Mouse (Mus musculus): Measurements from ENCODE around the gene Dhps. TPM values are rescaled to one million over a fixed set of nuclear protein-coding genes. Genes with fewer than 3 reads are reported as not detected.

The Dhps gene
- total and polyA plus RNA-seq, 3 experiments = 44.7 to 88.5 (median 60.1) TPM

- Histone ChIP-seq H3K4me2 (ENCODE audit: insufficient read depth, low read depth, poor library complexity, severe bottlenecking) (no peak overlapping the region), H3K4me1 (ENCODE audit: control insufficient read depth in 1 of 2, insufficient read depth in 2 of 2) (peaks cover 0 to 4% of the 10 kb centered on the region in 2 experiments; a peak in 2 of 4 replicates), H3K9me3 (replicated peaks; ENCODE audit: low read length) (no peaks in the 10 kb centered on the region), H3K4me3 (replicated peaks in 1 of 3; ENCODE audit: low read depth in 2 of 3, low read length in 2 of 3, poor library complexity in 1 of 3) (no peak overlapping the region), H3K27me3 (replicated peaks) (peaks cover 3% of the 10 kb centered on the region), H3K9ac (ENCODE audit: insufficient read depth, low read depth) (no peak overlapping the region), H3K79me2 (replicated peaks; ENCODE audit: control insufficient read depth, extremely low read depth, insufficient read depth, poor library complexity, severe bottlenecking) (no peaks in the 10 kb centered on the region), H3K27ac (ENCODE audit: insufficient read depth, low read depth) (no peak overlapping the region), H3K36me3 (replicated peaks in 1 of 2; ENCODE audit: control insufficient read depth in 1 of 2, insufficient read depth in 1 of 2, low read length in 1 of 2) (no peaks in the 10 kb centered on the region)
- dilution Hi-C loops (cut with MboI; ENCODE audit: extremely low pct_ligation_motif_present, extremely low pct_unique_long_range_greater_than_20kb, low sequenced_read_pairs) (no loop called here), in situ Hi-C loops (cut with MboI; ENCODE audit: low pct_ligation_motif_present, low pct_unique_long_range_greater_than_20kb, low sequenced_read_pairs) (no loop called here)
- DNase-seq (ENCODE audit: extremely low read depth) = no peak
- TF ChIP-seq ZC3H11A (IDR thresholded peaks at IDR 0.05; ENCODE audit: low read depth, low read length) (no peak), USF1 (IDR thresholded peaks at IDR 0.05; ENCODE audit: low read depth, low read length) (no peak), ZNF384 (IDR thresholded peaks at IDR 0.05; ENCODE audit: low read depth, low read length) (no peak), TBP (conservative IDR thresholded peaks at IDR 0.05; ENCODE audit: low read depth, low read length) (no peak), JUND (conservative IDR thresholded peaks at IDR 0.05; ENCODE audit: low read depth, low read length) (no peak), GABPA (IDR thresholded peaks at IDR 0.05; ENCODE audit: insufficient replicate concordance, low read depth, low read length) (no peak), MYC (IDR thresholded peaks at IDR 0.05; ENCODE audit: low read depth, low read length) (no peak), IRF4 (IDR thresholded peaks at IDR 0.05; ENCODE audit: low read depth, low read length) (no peak), NELFE (IDR thresholded peaks at IDR 0.05; ENCODE audit: low read depth, low read length) (no peak), POLR2A (IDR thresholded peaks at IDR 0.05; ENCODE audit: low read depth, low read length) (no peak), CHD2 (IDR thresholded peaks at IDR 0.05; ENCODE audit: low read length) (no peak), MAZ (IDR thresholded peaks at IDR 0.05; ENCODE audit: low read depth, low read length) (no peak), SMC3 (IDR thresholded peaks at IDR 0.05; ENCODE audit: low read depth, low read length) (no peak), E2F4 (IDR thresholded peaks at IDR 0.05; ENCODE audit: insufficient replicate concordance, low read depth, low read length) (no peak), CTCF (conservative IDR thresholded peaks at IDR 0.05 in 1 of 2, IDR thresholded peaks at IDR 0.05 in 1 of 2; ENCODE audit: low read depth in 2 of 2, low read length in 2 of 2) (no peak), UBTF (IDR thresholded peaks at IDR 0.05; ENCODE audit: low read depth, low read length) (no peak), TCF12 (IDR thresholded peaks at IDR 0.05; ENCODE audit: low read depth, low read length) (no peak), USF2 (conservative IDR thresholded peaks at IDR 0.05; ENCODE audit: low read depth, low read length) (no peak), RAD21 (IDR thresholded peaks at IDR 0.05; ENCODE audit: low read depth, low read length) (no peak), BHLHE40 (IDR thresholded peaks at IDR 0.05; ENCODE audit: low read depth, low read length) (no peak)
Measured at GRCm38 (mm10) chr8:85123691-85124090, 52.1 kb downstream of the Dhps start.

Other genes starting within 250 kb of the Dhps start
Only the 20 nearest of the 30 such genes appear.
- gene Dnase2a, start 163.2 kb upstream of the Dhps start, total RNA-seq (2012; rRNA removed) = 12.8 and 13.6 TPM in 2 replicates
- gene Dnase2a, start 163.2 kb upstream of the Dhps start, total RNA-seq (2014; rRNA removed) = 15.0 and 18.4 TPM in 2 replicates
- 25.4 and 31.4 TPM in 2 replicates for gene Dnase2a, start 163.2 kb upstream of the Dhps start, polyA plus RNA-seq (2012; ENCODE audit: insufficient read length, low read depth)
- gene Mast1, start 134.4 kb upstream of the Dhps start, total RNA-seq (2012; rRNA removed) = 0.08 and 0.21 TPM in 2 replicates
- gene Mast1, start 134.4 kb upstream of the Dhps start, total RNA-seq (2014; rRNA removed) = not detected in 2 replicates
- 0.34 and 0.55 TPM in 2 replicates for gene Mast1, start 134.4 kb upstream of the Dhps start, polyA plus RNA-seq (2012; ENCODE audit: insufficient read length, low read depth)
- gene Rtbdn, start 124.8 kb upstream of the Dhps start, total RNA-seq (2012; rRNA removed) = 0.17 and 0.21 TPM in 2 replicates
- gene Rtbdn, start 124.8 kb upstream of the Dhps start, total RNA-seq (2014; rRNA removed) = not detected in 2 replicates
- 0.93 and 1.8 TPM in 2 replicates for gene Rtbdn, start 124.8 kb upstream of the Dhps start, polyA plus RNA-seq (2012; ENCODE audit: insufficient read length, low read depth)
- gene Gm49661, start 102.3 kb upstream of the Dhps start, total RNA-seq (2012; rRNA removed) = 1.8 and 3.1 TPM in 2 replicates
- not detected in 2 replicates for gene Gm49661, start 102.3 kb upstream of the Dhps start, total RNA-seq (2014; rRNA removed)
- gene Gm49661, start 102.3 kb upstream of the Dhps start, polyA plus RNA-seq (2012; ENCODE audit: insufficient read length, low read depth) = not detected in 2 replicates
- 218 and 231 TPM in 2 replicates for gene Prdx2, start 102.2 kb upstream of the Dhps start, total RNA-seq (2012; rRNA removed)
- 231 and 232 TPM in 2 replicates for gene Prdx2, start 102.2 kb upstream of the Dhps start, total RNA-seq (2014; rRNA removed)
- gene Prdx2, start 102.2 kb upstream of the Dhps start, polyA plus RNA-seq (2012; ENCODE audit: insufficient read length, low read depth) = 158 and 159 TPM in 2 replicates
- 104 and 115 TPM in 2 replicates for gene Rnaseh2a, start 102.0 kb upstream of the Dhps start, total RNA-seq (2012; rRNA removed)
- gene Rnaseh2a, start 102.0 kb upstream of the Dhps start, total RNA-seq (2014; rRNA removed) = 71.6 and 76.2 TPM in 2 replicates
- gene Rnaseh2a, start 102.0 kb upstream of the Dhps start, polyA plus RNA-seq (2012; ENCODE audit: insufficient read length, low read depth) = 83.1 and 88.1 TPM in 2 replicates
- gene Junb, start 93.0 kb upstream of the Dhps start, total RNA-seq (2012; rRNA removed) = 226 and 342 TPM in 2 replicates
- 175 and 217 TPM in 2 replicates for gene Junb, start 93.0 kb upstream of the Dhps start, total RNA-seq (2014; rRNA removed)
- gene Junb, start 93.0 kb upstream of the Dhps start, polyA plus RNA-seq (2012; ENCODE audit: insufficient read length, low read depth) = 63.4 and 66.4 TPM in 2 replicates
- 17.6 and 24.7 TPM in 2 replicates for gene Hook2, start 81.2 kb upstream of the Dhps start, total RNA-seq (2012; rRNA removed)
- gene Hook2, start 81.2 kb upstream of the Dhps start, total RNA-seq (2014; rRNA removed) = 7.1 TPM in 2 replicates
- gene Hook2, start 81.2 kb upstream of the Dhps start, polyA plus RNA-seq (2012; ENCODE audit: insufficient read length, low read depth) = 9.8 and 11.7 TPM in 2 replicates
- 0.21 TPM in 1 of 2 replicates, not detected in the other for gene Best2, start 57.2 kb upstream of the Dhps start, total RNA-seq (2012; rRNA removed)
- not detected in 2 replicates for gene Best2, start 57.2 kb upstream of the Dhps start, total RNA-seq (2014; rRNA removed)
- 0.23 TPM in 1 of 2 replicates, not detected in the other for gene Best2, start 57.2 kb upstream of the Dhps start, polyA plus RNA-seq (2012; ENCODE audit: insufficient read length, low read depth)
- gene Asna1, start 46.5 kb upstream of the Dhps start, total RNA-seq (2012; rRNA removed) = 109 and 125 TPM in 2 replicates
- gene Asna1, start 46.5 kb upstream of the Dhps start, total RNA-seq (2014; rRNA removed) = 108 and 119 TPM in 2 replicates
- 127 and 132 TPM in 2 replicates for gene Asna1, start 46.5 kb upstream of the Dhps start, polyA plus RNA-seq (2012; ENCODE audit: insufficient read length, low read depth)
- gene Trir, start 44.9 kb upstream of the Dhps start, total RNA-seq (2012; rRNA removed) = 151 and 202 TPM in 2 replicates
- gene Trir, start 44.9 kb upstream of the Dhps start, total RNA-seq (2014; rRNA removed) = 190 and 209 TPM in 2 replicates
- 185 and 244 TPM in 2 replicates for gene Trir, start 44.9 kb upstream of the Dhps start, polyA plus RNA-seq (2012; ENCODE audit: insufficient read length, low read depth)
- 48.0 and 50.4 TPM in 2 replicates for gene Tnpo2, start 34.8 kb upstream of the Dhps start, total RNA-seq (2012; rRNA removed)
- gene Tnpo2, start 34.8 kb upstream of the Dhps start, total RNA-seq (2014; rRNA removed) = 36.3 and 41.2 TPM in 2 replicates
- gene Tnpo2, start 34.8 kb upstream of the Dhps start, polyA plus RNA-seq (2012; ENCODE audit: insufficient read length, low read depth) = 45.1 and 57.0 TPM in 2 replicates
- gene Fbxw9, start 11.7 kb upstream of the Dhps start, total RNA-seq (2012; rRNA removed) = 14.1 and 21.9 TPM in 2 replicates
- 6.4 and 7.3 TPM in 2 replicates for gene Fbxw9, start 11.7 kb upstream of the Dhps start, total RNA-seq (2014; rRNA removed)
- 10.4 and 11.7 TPM in 2 replicates for gene Fbxw9, start 11.7 kb upstream of the Dhps start, polyA plus RNA-seq (2012; ENCODE audit: insufficient read length, low read depth)
- not detected in 2 replicates for gene Gm5741, start 3.8 kb upstream of the Dhps start, total RNA-seq (2012; rRNA removed)
- gene Gm5741, start 3.8 kb upstream of the Dhps start, total RNA-seq (2014; rRNA removed) = not detected in 2 replicates
- 1.0 TPM in 1 of 2 replicates, not detected in the other for gene Gm5741, start 3.8 kb upstream of the Dhps start, polyA plus RNA-seq (2012; ENCODE audit: insufficient read length, low read depth)
- 34.3 and 40.9 TPM in 2 replicates for gene Wdr83os, start 9.0 kb downstream of the Dhps start, total RNA-seq (2012; rRNA removed)
- 38.5 and 43.5 TPM in 2 replicates for gene Wdr83os, start 9.0 kb downstream of the Dhps start, total RNA-seq (2014; rRNA removed)
- gene Wdr83os, start 9.0 kb downstream of the Dhps start, polyA plus RNA-seq (2012; ENCODE audit: insufficient read length, low read depth) = 98.3 and 103 TPM in 2 replicates
- gene Wdr83, start 9.5 kb downstream of the Dhps start, total RNA-seq (2012; rRNA removed) = 24.6 and 25.8 TPM in 2 replicates
- 4.8 and 5.5 TPM in 2 replicates for gene Wdr83, start 9.5 kb downstream of the Dhps start, total RNA-seq (2014; rRNA removed)
- 34.4 and 35.6 TPM in 2 replicates for gene Wdr83, start 9.5 kb downstream of the Dhps start, polyA plus RNA-seq (2012; ENCODE audit: insufficient read length, low read depth)
- gene Man2b1, start 11.5 kb downstream of the Dhps start, total RNA-seq (2012; rRNA removed) = 45.6 and 47.9 TPM in 2 replicates
- 29.1 and 29.7 TPM in 2 replicates for gene Man2b1, start 11.5 kb downstream of the Dhps start, total RNA-seq (2014; rRNA removed)
- gene Man2b1, start 11.5 kb downstream of the Dhps start, polyA plus RNA-seq (2012; ENCODE audit: insufficient read length, low read depth) = 36.8 and 40.7 TPM in 2 replicates
- gene Zfp791, start 51.3 kb downstream of the Dhps start, total RNA-seq (2012; rRNA removed) = 0.98 and 1.3 TPM in 2 replicates
- gene Zfp791, start 51.3 kb downstream of the Dhps start, total RNA-seq (2014; rRNA removed) = 0.72 and 1.1 TPM in 2 replicates
- gene Zfp791, start 51.3 kb downstream of the Dhps start, polyA plus RNA-seq (2012; ENCODE audit: insufficient read length, low read depth) = 0.81 and 1.3 TPM in 2 replicates
- gene Cks1brt, start 80.2 kb downstream of the Dhps start, total RNA-seq (2012; rRNA removed) = not detected in 2 replicates
- not detected in 2 replicates for gene Cks1brt, start 80.2 kb downstream of the Dhps start, total RNA-seq (2014; rRNA removed)
- gene Cks1brt, start 80.2 kb downstream of the Dhps start, polyA plus RNA-seq (2012; ENCODE audit: insufficient read length, low read depth) = not detected in 2 replicates
- not detected in 2 replicates for gene Olfr371, start 154.2 kb downstream of the Dhps start, total RNA-seq (2012; rRNA removed)
- gene Olfr371, start 154.2 kb downstream of the Dhps start, total RNA-seq (2014; rRNA removed) = not detected in 2 replicates
- gene Olfr371, start 154.2 kb downstream of the Dhps start, polyA plus RNA-seq (2012; ENCODE audit: insufficient read length, low read depth) = not detected in 2 replicates